Mouse (Mus musculus) cerebral cortex, adult 2 months (tissue): ENCODE data around the gene Tmed5.

Experiments used
- WGBS: fragments of 180-500 bp; shearing (Covaris S2); methylation state at CpG from one replicate; pipeline ENCODE4 v1.1.7; 2018; 5-methylcytosine and 5-hydroxymethylcytosine counted together

Gene Tmed5

GRCm38 (mm10) chr5:108132441-108133243 is at the start of gene Tmed5, which contains the start of gene Ccdc18:
Gene Tmed5 (minus strand): TSS chr5:108132620.
Gene Ccdc18 (plus strand): TSS chr5:108132875.
- under 1% methylated on average over 65 of the region's 65 CpGs for WGBS

- WGBS = 31% methylated on average over 1 of the region's 1 CpGs
Measured at GRCm38 (mm10) chr5:108163695-108164094, 31.3 kb upstream of the Tmed5 start.

- 84% methylated on average over 2 of the region's 2 CpGs for WGBS
Measured at GRCm38 (mm10) chr5:108160796-108161195, 28.4 kb upstream of the Tmed5 start.

- WGBS = 93% methylated on average over 1 of the region's 1 CpGs
Measured at GRCm38 (mm10) chr5:108152592-108152991, 20.2 kb upstream of the Tmed5 start.

- under 1% methylated on average over 32 of the region's 32 CpGs for WGBS
Measured at GRCm38 (mm10) chr5:108131849-108132440, 475 bp downstream of the Tmed5 start.

GRCm38 (mm10) chr5:108120221-108120900 is 12.1 kb downstream of the Tmed5 start:
- 90% methylated on average over 9 of the region's 9 CpGs for WGBS

GRCm38 (mm10) chr5:108117693-108118092 is 14.7 kb downstream of the Tmed5 start:
- 90% methylated on average over 4 of the region's 4 CpGs for WGBS

GRCm38 (mm10) chr5:108109346-108109745 is 23.1 kb downstream of the Tmed5 start:
- WGBS = 76% methylated on average over 7 of the region's 7 CpGs

- 77% methylated on average over 5 of the region's 5 CpGs for WGBS
Measured at GRCm38 (mm10) chr5:108104306-108104705, 28.1 kb downstream of the Tmed5 start.

GRCm38 (mm10) chr5:108097676-108098075 is 34.7 kb downstream of the Tmed5 start:
- 88% methylated on average over 3 of the region's 3 CpGs for WGBS

GRCm38 (mm10) chr5:108092731-108093130 is 39.7 kb downstream of the Tmed5 start:
- 94% methylated on average over 8 of the region's 8 CpGs for WGBS

GRCm38 (mm10) chr5:108085440-108085839 is 47.0 kb downstream of the Tmed5 start:
- 97% methylated on average over 2 of the region's 2 CpGs for WGBS

- WGBS = 41% methylated on average over 2 of the region's 2 CpGs
Measured at GRCm38 (mm10) chr5:108082380-108082779, 50.0 kb downstream of the Tmed5 start.

- 61% methylated on average over 6 of the region's 6 CpGs for WGBS
Measured at GRCm38 (mm10) chr5:108076833-108077540, 55.4 kb downstream of the Tmed5 start.

- 100% methylated on average over 1 of the region's 1 CpGs for WGBS
Measured at GRCm38 (mm10) chr5:108072301-108072700, 60.1 kb downstream of the Tmed5 start.

GRCm38 (mm10) chr5:108065465-108066411 is 66.7 kb downstream of the Tmed5 start, which contains the start of gene Mtf2:
Gene Mtf2 (plus strand): TSS chr5:108065674.
- under 1% methylated on average over 59 of the region's 59 CpGs for WGBS

- 96% methylated on average over 9 of the region's 9 CpGs for WGBS
Measured at GRCm38 (mm10) chr5:108060413-108060812, 72.0 kb downstream of the Tmed5 start.
